Mouse (Mus musculus): ENCODE measurements at regions not wholly inside any gene's neighbourhood (a gene's known extent, or its start where the extent isn't known, plus 50 kb on each side); places are given as distances from the start of the nearest gene placed in this dataset.

DNA sequence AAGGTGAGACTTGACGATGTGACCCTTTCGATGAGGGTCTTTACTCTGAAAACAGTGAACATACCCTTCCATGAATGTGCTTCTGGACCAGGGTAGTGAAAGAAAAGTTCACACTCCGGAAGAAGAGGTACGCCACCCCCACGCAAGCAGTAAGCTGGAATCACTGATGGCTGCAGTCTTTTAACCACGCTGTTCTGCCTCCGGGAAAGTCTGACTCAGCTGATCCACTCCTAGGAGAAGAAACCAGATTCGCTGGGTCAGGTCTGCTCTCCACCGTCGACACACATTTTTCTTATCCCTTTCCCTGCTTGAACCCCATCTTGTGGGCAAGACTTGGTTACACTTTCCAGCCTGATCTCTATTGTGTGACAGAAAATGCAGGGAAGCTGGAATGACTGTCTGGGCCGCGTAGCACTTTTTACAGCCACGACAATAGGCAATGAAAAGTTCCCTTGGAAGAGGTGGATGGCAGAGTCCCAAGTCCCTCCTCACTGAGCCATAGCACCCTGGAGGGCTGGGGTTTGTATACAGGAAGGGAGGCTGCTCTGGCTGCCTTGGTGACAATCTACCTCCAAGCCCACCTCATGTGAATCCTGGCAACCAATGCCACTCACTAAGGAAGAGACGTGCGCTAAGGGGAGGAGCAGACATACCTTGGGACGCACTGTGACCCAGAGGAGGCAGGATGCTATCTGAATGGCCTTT lies 96.9 kb upstream of the Nr4a3 start:
- TF ChIP-seq CTCF (IDR thresholded peaks at IDR 0.05; ENCODE audit: insufficient read depth, low read length) = no peak
- no peak for TF ChIP-seq POLR2A (IDR thresholded peaks at IDR 0.05; ENCODE audit: borderline replicate concordance, extremely low read depth, low read depth, low read length)
